Comparison of ENCODE assay signal across 8 mouse cellular contexts in the genomic region with DNA sequence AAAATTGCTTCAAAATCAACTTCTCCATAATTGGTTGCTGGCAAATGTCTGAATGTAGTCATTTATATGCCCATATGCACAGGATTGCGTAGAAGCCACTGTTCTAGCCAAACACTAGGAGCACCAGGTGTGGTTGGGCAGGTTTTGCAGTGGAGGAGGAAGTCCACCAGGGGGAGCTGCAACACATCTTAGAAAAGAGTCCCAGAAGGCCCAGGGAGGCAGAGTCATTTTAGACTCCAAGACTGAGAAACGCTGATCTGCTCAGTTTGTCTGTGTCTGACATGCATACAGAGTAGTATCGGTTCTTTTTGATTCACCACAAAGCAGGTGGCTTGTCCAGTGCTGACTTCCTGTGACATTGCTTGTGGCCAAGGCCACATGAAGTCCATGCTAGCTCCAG. TPM values are rescaled to one million over a fixed set of nuclear protein-coding genes. Genes with fewer than 3 reads are reported as not detected.
A peak's percentile ranks its signal among the peaks of the same experiment; 100 is the strongest.
DNase-seq lines count a peak whose midpoint lies in the region; ATAC-seq lines count a peak whose summit lies in the region.
"Had no signal": no experiment of that assay in that cellular context is flagged by ENCODE, and none has a peak within 500 bp of the region (broad histone marks: within the 10 kb centered on the region; RNA-seq: fewer than 3 reads in every experiment).

No protein-coding gene starts in this region.

- 39% methylated on average over 3 of the region's 3 CpGs for WGBS in embryonic facial prominence, embryonic 11.5 days
- 25% methylated on average over 3 of the region's 3 CpGs for WGBS in midbrain, embryonic 13.5 days

- no peak overlapping the region for H3K27ac ChIP-seq in embryonic facial prominence, embryonic 11.5 days (replicated peaks; ENCODE audit: low read depth, low read length)
- H3K27ac ChIP-seq in midbrain, embryonic 13.5 days, result no peak overlapping the region

- no peaks in the 10 kb centered on the region for H3K9me3 ChIP-seq in embryonic facial prominence, embryonic 11.5 days (replicated peaks; ENCODE audit: control insufficient read depth, low read length)
- no peaks in the 10 kb centered on the region for H3K9me3 ChIP-seq in midbrain, embryonic 13.5 days
- H3K9me3 ChIP-seq: megakaryocyte, embryonic 14.5 days had no signal

- H3K9ac ChIP-seq in embryonic facial prominence, embryonic 11.5 days (replicated peaks; ENCODE audit: low read length), result no peak overlapping the region
- H3K9ac ChIP-seq in midbrain, embryonic 13.5 days (replicated peaks), result no peak overlapping the region

- H3K36me3 ChIP-seq in embryonic facial prominence, embryonic 11.5 days (replicated peaks; ENCODE audit: control insufficient read depth, insufficient read depth, low read depth, low read length), result no peaks in the 10 kb centered on the region
- H3K36me3 ChIP-seq in midbrain, embryonic 13.5 days, result peaks cover 10% of the 10 kb centered on the region; the same call in 1 of the 2 replicates

- H3K27me3 ChIP-seq in embryonic facial prominence, embryonic 11.5 days (ENCODE audit: control insufficient read depth, insufficient read depth, low read length), result no peaks in the 10 kb centered on the region
- H3K27me3 ChIP-seq in midbrain, embryonic 13.5 days, result no peaks in the 10 kb centered on the region

- no peak overlapping the region for H3K4me2 ChIP-seq in embryonic facial prominence, embryonic 11.5 days (ENCODE audit: low read depth, low read length)
- H3K4me2 ChIP-seq in midbrain, embryonic 13.5 days (replicated peaks), result no peak overlapping the region

- no peaks in the 10 kb centered on the region for H3K4me1 ChIP-seq in embryonic facial prominence, embryonic 11.5 days (ENCODE audit: control insufficient read depth, insufficient read depth, low read length)
- no peaks in the 10 kb centered on the region; the same call in 1 of the 2 replicates for H3K4me1 ChIP-seq in midbrain, embryonic 13.5 days (replicated peaks)

- H3K4me3 ChIP-seq in embryonic facial prominence, embryonic 11.5 days (ENCODE audit: low read depth, low read length), result no peak overlapping the region
- H3K4me3 ChIP-seq in midbrain, embryonic 13.5 days (replicated peaks), result no peak overlapping the region
- H3K4me3 ChIP-seq: megakaryocyte, embryonic 14.5 days had no signal

- DNase-seq in MEL-GATA-1-ER (ENCODE audit: extremely low read depth, low read depth), result peak; percentile 50
- DNase-seq in adrenal gland, postnatal 4 days (ENCODE audit: low spot score in 2 of 2), result peak; percentile 37 to 59
- peak; percentile 91 for DNase-seq in embryonic facial prominence, embryonic 11.5 days (ENCODE audit: low spot score)
- peak; percentile 79 for DNase-seq in left cerebral cortex, adult 11 months (ENCODE audit: low spot score)
- DNase-seq in spleen, adult 12 weeks (ENCODE audit: low spot score), result peak; percentile 34

- no peak for ATAC-seq in embryonic facial prominence, embryonic 11.5 days (replicated peaks; ENCODE audit: insufficient number of reproducible peaks, low FRiP score, low TSS enrichment, low read depth)
- ATAC-seq in hematopoietic stem cell, adult 5-6 weeks (replicated peaks in 1 of 2; ENCODE audit: insufficient read depth in 1 of 2, low FRiP score in 2 of 2, low TSS enrichment in 1 of 2, low read depth in 1 of 2, poor library complexity in 2 of 2, severe bottlenecking in 2 of 2), result peak; percentile 71 to 85
- ATAC-seq in midbrain, embryonic 13.5 days, result 0 out of 2 replicates have a peak, but pooled peaks have one; percentile 48

RNA-seq across cellular contexts. Expression of a gene that starts 3.2 kb away (rescaled TPM):
- total RNA-seq in adrenal gland, postnatal 4 days (2021), result under 1 TPM; 0.11 to 0.36 TPM
- polyA plus RNA-seq in embryonic facial prominence, embryonic 11.5 days (2014; fragmentation: Nextera tagmentation; extraction: Ambion mirVana), result not detected in 2 replicates
- total RNA-seq in hematopoietic stem cell, adult 5-6 weeks (2017), result 1.9 and 3.1 TPM in 2 replicates
- polyA plus RNA-seq in midbrain, embryonic 13.5 days (2015; fragmentation: Nextera tagmentation; extraction: Ambion mirVana), result not detected in 2 replicates

Comparison
In these comparisons a context has a peak if more than half of its experiments do, and no peak if none do; other contexts are left out.
1. DNase-seq: peak in every context shown above with its lines; median percentile 91 in embryonic facial prominence, embryonic 11.5 days; 79 in left cerebral cortex, adult 11 months; 50 in MEL-GATA-1-ER; 48 in adrenal gland, postnatal 4 days; 34 in spleen, adult 12 weeks.